ENCODE assay signal across 37 mouse cellular contexts in genomic region chr3:109032306-109032705, GRCm38 (mm10). TPM values are rescaled to one million over a fixed set of nuclear protein-coding genes. Genes with fewer than 3 reads are reported as not detected.
"Had no signal": no experiment of that assay in that cellular context is flagged by ENCODE, and none has a peak within 500 bp of the region (broad histone marks: within the 10 kb centered on the region; RNA-seq: fewer than 3 reads in every experiment).

No protein-coding gene starts in this region.

- H3K27ac ChIP-seq: heart, adult 2 months; heart, embryonic 13.5 days; heart, embryonic 15.5 days; hindbrain, embryonic 10.5 days; hindbrain, embryonic 12.5 days; hindbrain, embryonic 14.5 days; intestine, embryonic 15.5 days; kidney, embryonic 15.5 days; layer of hippocampus, adult 2 months; left cerebral cortex, adult 2 months; limb, embryonic 13.5 days; limb, embryonic 15.5 days; liver, embryonic 12.5 days; liver, embryonic 14.5 days had no signal

- H3K4me2 ChIP-seq: heart, embryonic 11.5 days; heart, embryonic 13.5 days; heart, embryonic 15.5 days; hindbrain, embryonic 12.5 days; hindbrain, embryonic 14.5 days; intestine, embryonic 15.5 days; kidney, embryonic 15.5 days; limb, embryonic 13.5 days; limb, embryonic 15.5 days; liver, embryonic 12.5 days had no signal

- H3K9ac ChIP-seq: heart, embryonic 13.5 days; heart, embryonic 15.5 days; hindbrain, embryonic 12.5 days; hindbrain, embryonic 14.5 days; intestine, embryonic 15.5 days; kidney, embryonic 15.5 days; limb, embryonic 13.5 days; limb, embryonic 15.5 days; liver, embryonic 12.5 days; liver, embryonic 14.5 days had no signal

- H3K4me1 ChIP-seq: heart, embryonic 15.5 days; hindbrain, embryonic 12.5 days had no signal

- ATAC-seq: hindbrain, embryonic 16.5 days; inflammation-experienced regulatory T-cells, adult 6 months; intestine, embryonic 15.5 days; intestine, postnatal 0 days; liver, embryonic 12.5 days had no signal

- DNase-seq: gastrocnemius, postnatal 10 days; gastrocnemius, postnatal 25 days; heart, adult 2 months; heart, postnatal 4 days; kidney, adult 18-20 months; kidney, adult 9 months; kidney, postnatal 10 days; kidney, postnatal 25 days; kidney, postnatal 4 days had no signal

- H3K9me3 ChIP-seq: heart, embryonic 15.5 days; hindbrain, embryonic 10.5 days; hindbrain, embryonic 12.5 days; intestine, embryonic 15.5 days; kidney, embryonic 15.5 days; limb, embryonic 13.5 days; limb, embryonic 15.5 days had no signal

- H3K36me3 ChIP-seq: heart, embryonic 13.5 days; heart, embryonic 15.5 days; hindbrain, embryonic 10.5 days; hindbrain, embryonic 12.5 days; intestine, embryonic 15.5 days; kidney, embryonic 15.5 days; limb, embryonic 13.5 days; limb, embryonic 15.5 days; liver, embryonic 12.5 days had no signal

- H3K4me3 ChIP-seq: heart, adult 2 months; heart, embryonic 13.5 days; heart, embryonic 15.5 days; hindbrain, embryonic 10.5 days; hindbrain, embryonic 12.5 days; intestine, embryonic 15.5 days; kidney, embryonic 15.5 days; layer of hippocampus, adult 2 months; left cerebral cortex, adult 2 months; limb, embryonic 13.5 days; limb, embryonic 15.5 days; liver, embryonic 12.5 days had no signal

- H3K27me3 ChIP-seq: heart, embryonic 13.5 days; heart, embryonic 15.5 days; hindbrain, embryonic 12.5 days; intestine, embryonic 15.5 days; kidney, embryonic 15.5 days; limb, embryonic 13.5 days; limb, embryonic 15.5 days; liver, embryonic 12.5 days had no signal

RNA-seq across cellular contexts. Expression of gene Slc25a54, which starts 48.0 kb away (rescaled TPM):
- total RNA-seq: gastrocnemius, postnatal 10 days; gastrocnemius, postnatal 25 days; gastrocnemius, postnatal 4 days; granulocyte monocyte progenitor cell, adult 5-6 weeks; heart, adult 2 months; heart, postnatal 25 days; heart, postnatal 4 days; layer of hippocampus, adult 2 months; layer of hippocampus, postnatal 10 days; layer of hippocampus, postnatal 25 days; left cerebral cortex, adult 2 months; left cerebral cortex, postnatal 14 days; left cerebral cortex, postnatal 36 days; liver, adult 2 months had no signal
- polyA plus RNA-seq: frontal cortex, adult 2 months; heart, adult 2 months; heart, embryonic 11.5 days; heart, embryonic 13.5 days; heart, embryonic 15.5 days; heart, postnatal 0 days; hindbrain, embryonic 10.5 days; hindbrain, embryonic 12.5 days; hindbrain, embryonic 14.5 days; hindbrain, embryonic 16.5 days; inflammation-experienced regulatory T-cells, adult 6 months; intestine, embryonic 15.5 days; intestine, postnatal 0 days; kidney, embryonic 15.5 days; limb, embryonic 11.5 days; limb, embryonic 13.5 days; limb, embryonic 15.5 days; liver, adult 2 months; liver, embryonic 12.5 days; liver, embryonic 14.5 days had no signal
